Comparison of ENCODE assay signal across 9 mouse cellular contexts in genomic region chr13:77982105-77982851, GRCm38 (mm10). TPM values are rescaled to one million over a fixed set of nuclear protein-coding genes. Genes with fewer than 3 reads are reported as not detected.
DNase-seq lines count a peak whose midpoint lies in the region; ATAC-seq and TF ChIP-seq lines count a peak whose summit lies in the region.
"Had no signal": no experiment of that assay in that cellular context is flagged by ENCODE, and none has a peak within 500 bp of the region (broad histone marks: within the 10 kb centered on the region; RNA-seq: fewer than 3 reads in every experiment).

No protein-coding gene starts in this region.

- H3K4me1 ChIP-seq in liver, adult 2 months (ENCODE audit: control insufficient read depth, insufficient read depth, low read length): no peaks in the 10 kb centered on the region
- H3K4me1 ChIP-seq in hindbrain, postnatal 0 days (ENCODE audit: insufficient read depth, low read length): no peaks in the 10 kb centered on the region
- H3K4me1 ChIP-seq in lung, adult 2 months (ENCODE audit: control insufficient read depth, insufficient read depth, low read length): no peaks in the 10 kb centered on the region
- H3K4me1 ChIP-seq: limb, embryonic 13.5 days had no signal

- H3K79me2 ChIP-seq in liver, adult 2 months (ENCODE audit: control insufficient read depth, insufficient read depth, low read length): no peaks in the 10 kb centered on the region

- H3K4me2 ChIP-seq in hindbrain, postnatal 0 days (ENCODE audit: low read depth, low read length): no peak overlapping the region
- H3K4me2 ChIP-seq: limb, embryonic 13.5 days had no signal

- DNase-seq in liver, adult 2 months (ENCODE audit: extremely low read depth, low read depth, low spot score): peak; percentile 37
- DNase-seq in liver: no peak
- peak; percentile 17 for DNase-seq in R1 (ENCODE audit: low read depth, low spot score)
- peak; percentile 66 for DNase-seq in embryo, embryonic 11 days
- DNase-seq in hindbrain, postnatal 0 days (ENCODE audit: low spot score): peak; percentile 82
- DNase-seq in lung, adult 2 months: no peak
- peak; percentile 60 to 69 for DNase-seq in right cerebral cortex, postnatal 10 days (ENCODE audit: low spot score in 2 of 2)
- DNase-seq in gastrocnemius, postnatal 4 days (ENCODE audit: low spot score in 2 of 2): no peak

- TF ChIP-seq POLR2A in liver, adult 2 months (IDR thresholded peaks at IDR 0.05; ENCODE audit: extremely low read depth, insufficient read depth, low read length): no peak
- TF ChIP-seq POLR2A in lung, adult 2 months (IDR thresholded peaks at IDR 0.05; ENCODE audit: borderline replicate concordance, extremely low read depth, low read depth, low read length): no peak

- H3K4me3 ChIP-seq in liver, adult 2 months (ENCODE audit: insufficient read depth, low read depth, low read length): no peak overlapping the region
- no peak overlapping the region for H3K4me3 ChIP-seq in hindbrain, postnatal 0 days (ENCODE audit: low read length)
- H3K4me3 ChIP-seq in lung, adult 2 months (replicated peaks; ENCODE audit: extremely low read depth, low read depth, low read length): no peak overlapping the region
- H3K4me3 ChIP-seq: limb, embryonic 13.5 days had no signal

- 36% methylated on average over 5 of the region's 5 CpGs for WGBS in liver, adult 2 months
- WGBS in hindbrain, postnatal 0 days: 23% methylated on average over 5 of the region's 5 CpGs
- 34% methylated on average over 5 of the region's 5 CpGs for WGBS in lung, adult 2 months

- no peaks in the 10 kb centered on the region for H3K9me3 ChIP-seq in hindbrain, postnatal 0 days (ENCODE audit: low read length)
- H3K9me3 ChIP-seq: limb, embryonic 13.5 days had no signal

- no peaks in the 10 kb centered on the region for H3K27me3 ChIP-seq in liver, adult 2 months (ENCODE audit: control insufficient read depth, insufficient read depth, low read length)
- H3K27me3 ChIP-seq in hindbrain, postnatal 0 days (ENCODE audit: insufficient read depth, low read length): no peaks in the 10 kb centered on the region
- H3K27me3 ChIP-seq: limb, embryonic 13.5 days had no signal

- TF ChIP-seq CTCF in liver, adult 2 months (IDR thresholded peaks at IDR 0.05; ENCODE audit: low read depth, low read length): peak; percentile 43
- TF ChIP-seq CTCF in hindbrain, postnatal 0 days (IDR thresholded peaks at IDR 0.05; ENCODE audit: low read depth): peak; percentile 74
- 0 out of 2 replicates have a peak, but pooled peaks have one; percentile 1 for TF ChIP-seq CTCF in lung, adult 2 months (IDR thresholded peaks at IDR 0.05; ENCODE audit: insufficient read depth, low read length)

- H3K9ac ChIP-seq in liver, adult 2 months (ENCODE audit: low read depth, low read length): no peak overlapping the region
- H3K9ac ChIP-seq in hindbrain, postnatal 0 days (replicated peaks; ENCODE audit: low read length): no peak overlapping the region
- H3K9ac ChIP-seq: limb, embryonic 13.5 days had no signal

- H3K36me3 ChIP-seq in liver, adult 2 months (ENCODE audit: control insufficient read depth, insufficient read depth, low read length): no peaks in the 10 kb centered on the region
- H3K36me3 ChIP-seq in hindbrain, postnatal 0 days (ENCODE audit: insufficient read depth, low read length): no peaks in the 10 kb centered on the region
- H3K36me3 ChIP-seq: limb, embryonic 13.5 days had no signal

- peak; percentile 75; the same call in 1 of the 2 replicates for ATAC-seq in hindbrain, postnatal 0 days

- no peak overlapping the region for H3K27ac ChIP-seq in liver, adult 2 months (replicated peaks; ENCODE audit: insufficient read depth, low read depth, low read length)
- no peak overlapping the region for H3K27ac ChIP-seq in hindbrain, postnatal 0 days
- H3K27ac ChIP-seq: limb, embryonic 13.5 days had no signal

RNA-seq across cellular contexts. Expression of gene Pou5f2, which starts 42.4 kb away (rescaled TPM):
- 1.3 and 1.4 TPM in 2 replicates for total RNA-seq in liver, adult 2 months (2014; rRNA removed)
- 0.07 TPM in 1 of 2 replicates, not detected in the other for polyA plus RNA-seq in liver, adult 2 months (2012; rRNA removed)
- total RNA-seq in hindbrain, postnatal 0 days (2014; rRNA removed): 0.26 and 2.9 TPM in 2 replicates
- polyA plus RNA-seq in hindbrain, postnatal 0 days (2015; fragmentation: Nextera tagmentation; extraction: Ambion mirVana): 0.29 and 0.70 TPM in 2 replicates
- 0.13 and 0.34 TPM in 2 replicates for polyA plus RNA-seq in lung, adult 2 months (2012; rRNA removed)
- total RNA-seq in gastrocnemius, postnatal 4 days (2021): 1 to 10 TPM; 1.4 to 2.3 TPM

Comparison
In these comparisons a context has a peak if more than half of its experiments do, and no peak if none do; other contexts are left out.
1. DNase-seq: peak in liver, adult 2 months (single experiment), R1 (single experiment), embryo, embryonic 11 days (single experiment), hindbrain, postnatal 0 days (single experiment) and right cerebral cortex, postnatal 10 days (2 of 2); none in liver (single experiment), lung, adult 2 months (single experiment) and gastrocnemius, postnatal 4 days (0 of 2).
2. CTCF ChIP-seq: peak in every context shown above with its lines; median percentile 74 in hindbrain, postnatal 0 days; 43 in liver, adult 2 months; 1 in lung, adult 2 months.